Mouse (Mus musculus) right cerebral cortex, postnatal 14 days (tissue): ENCODE results near the gene Ankrd52.

Experiments used
- DNase-seq: peaks from one replicate; pipeline ENCODE4 v3.0.0; 2022

Gene Ankrd52

GRCm38 (mm10) chr10:128442718-128443117 is 65.8 kb downstream of the Ankrd52 start:
- no peak for DNase-seq

- no peak for DNase-seq
These were observed 67.4 kb downstream of the Ankrd52 start for GRCm38 (mm10) chr10:128444354-128444753.

GRCm38 (mm10) chr10:128445407-128445806 is 68.5 kb downstream of the Ankrd52 start:
- no peak for DNase-seq

- DNase-seq = no peak
These were observed 74.1 kb downstream of the Ankrd52 start for GRCm38 (mm10) chr10:128451014-128451413.

- no peak for DNase-seq
These were observed 77.6 kb downstream of the Ankrd52 start for GRCm38 (mm10) chr10:128454471-128454870.

- DNase-seq = peak; percentile 67
These were observed 78.4 kb downstream of the Ankrd52 start for GRCm38 (mm10) chr10:128455280-128455679.

GRCm38 (mm10) chr10:128457676-128458075 is 80.8 kb downstream of the Ankrd52 start:
- no peak for DNase-seq
